Mouse (Mus musculus) lung, postnatal 0 days (tissue): ENCODE data around the gene Fam241b. TPM values are rescaled to one million over a fixed set of nuclear protein-coding genes. Genes with fewer than 3 reads are reported as not detected.

Experiments
- ATAC-seq: fragments of 200-750 bp; cut with Nextera tagmentation; 2 replicates; pipeline ENCODE4 v1.8.0; 2017; ENCODE audit warnings: moderate library complexity
- DNase-seq: peaks from one replicate; pipeline ENCODE4 v3.0.0-alpha.2; 2016; ENCODE audit warnings: low spot score
- H3K27ac ChIP-seq: fragments of 300-500 bp; sonication (generic); 2 replicates; pipeline ENCODE4 v1.5.1; 2014; ENCODE audit warnings: antibody characterized with exemption, mild to moderate bottlenecking, low read length, mixed read lengths
- H3K27me3 ChIP-seq: fragments of 300-500 bp; sonication (generic); replicated peaks from 2 replicates; pipeline ENCODE4 v1.6.1; 2014; ENCODE audit warnings: low read length, mixed read lengths; ENCODE audit not compliant: insufficient read depth
- H3K36me3 ChIP-seq: fragments of 300-500 bp; sonication (generic); 2 replicates; pipeline ENCODE4 v1.6.1; 2014; ENCODE audit warnings: low read length, mixed read lengths; ENCODE audit not compliant: insufficient read depth
- H3K4me1 ChIP-seq: fragments of 300-500 bp; sonication (generic); 2 replicates; pipeline ENCODE4 v1.6.1; 2014; ENCODE audit warnings: antibody characterized with exemption, low read depth, low read length, mixed read lengths; ENCODE audit not compliant: insufficient read depth
- H3K4me2 ChIP-seq: fragments of 300-500 bp; sonication (generic); replicated peaks from 2 replicates; pipeline ENCODE4 v1.6.1; 2014; ENCODE audit warnings: low read depth, mild to moderate bottlenecking, low read length, moderate library complexity, mixed read lengths
- H3K4me3 ChIP-seq: fragments of 300-500 bp; sonication (generic); 2 replicates; pipeline ENCODE4 v1.5.1; 2014; ENCODE audit warnings: low read depth, low read length
- H3K9ac ChIP-seq: fragments of 300-500 bp; sonication (generic); replicated peaks from 2 replicates; pipeline ENCODE4 v1.6.1; 2014; ENCODE audit warnings: low read depth, mild to moderate bottlenecking
- H3K9me3 ChIP-seq: fragments of 300-500 bp; sonication (generic); 2 replicates; pipeline ENCODE4 v1.6.1; 2016; ENCODE audit warnings: low read length, mixed read lengths
- CTCF ChIP-seq: IDR thresholded peaks from 2 replicates; pipeline ENCODE4 v1.5.1; 2016; ENCODE audit warnings: antibody characterized with exemption, mild to moderate bottlenecking
- EP300 ChIP-seq: IDR thresholded peaks from 2 replicates; pipeline ENCODE4 v1.6.1; 2016; ENCODE audit warnings: antibody characterized with exemption, mild to moderate bottlenecking, control low read depth
- WGBS: fragments of 180-500 bp; shearing (Covaris S2); extraction: QIAGEN DNeasy Blood & Tissue Kit; methylation state at CpG from one replicate; pipeline ENCODE4 v1.1.7; 2014; 5-methylcytosine and 5-hydroxymethylcytosine counted together
- polyA plus RNA-seq: library from polyadenylated mRNA; unstranded; fragments of >200 nt; fragmentation: Nextera tagmentation; extraction: Ambion mirVana; gene quantifications from 2 replicates; pipeline ENCODE4 v1.2.1, GENCODE M21; 2015

The Fam241b gene
- polyA plus RNA-seq, 1 experiment from 2014 or later, result 16.8 TPM

- DNase-seq (peak; percentile 95), ATAC-seq (peak; percentile 70)
- Histone ChIP-seq H3K4me2 (no peak overlapping the region), H3K9ac (no peak overlapping the region), H3K9me3 (no peaks in the 10 kb centered on the region), H3K4me1 (no peaks in the 10 kb centered on the region), H3K27ac (no peak overlapping the region), H3K27me3 (no peaks in the 10 kb centered on the region), H3K4me3 (no peak overlapping the region), H3K36me3 (no peaks in the 10 kb centered on the region)
- TF ChIP-seq EP300, result no peak
- TF ChIP-seq CTCF, result peak; percentile 100
- WGBS, result 2% methylated on average over 10 of the region's 10 CpGs
These were observed 39.3 kb upstream of the Fam241b start for GRCm38 (mm10) chr10:62183053-62183452.

GRCm38 (mm10) chr10:62182471-62183014 is 38.8 kb upstream of the Fam241b start:
- DNase-seq, result no peak
- ATAC-seq, result no peak
- H3K9ac ChIP-seq, result no peak overlapping the region
- H3K27me3 ChIP-seq, result no peaks in the 10 kb centered on the region
- H3K9me3 ChIP-seq, result no peaks in the 10 kb centered on the region
- H3K4me1 ChIP-seq, result no peaks in the 10 kb centered on the region
- 72% methylated on average over 6 of the region's 6 CpGs for whole genome bisulfite sequencing
- TF ChIP-seq EP300 (no peak), CTCF (no peak)
- H3K4me3 ChIP-seq, result no peak overlapping the region
- H3K36me3 ChIP-seq, result no peaks in the 10 kb centered on the region
- H3K4me2 ChIP-seq, result no peak overlapping the region
- H3K27ac ChIP-seq, result no peak overlapping the region

GRCm38 (mm10) chr10:62181701-62182100 is 38.0 kb upstream of the Fam241b start:
- ATAC-seq, result no peak

GRCm38 (mm10) chr10:62179944-62180343 is 36.2 kb upstream of the Fam241b start:
- Histone ChIP-seq H3K9me3 (no peaks in the 10 kb centered on the region), H3K36me3 (no peaks in the 10 kb centered on the region), H3K4me1 (no peaks in the 10 kb centered on the region), H3K27me3 (no peaks in the 10 kb centered on the region), H3K4me3 (no peak overlapping the region), H3K4me2 (no peak overlapping the region), H3K27ac (no peak overlapping the region), H3K9ac (no peak overlapping the region)
- DNase-seq (no peak), ATAC-seq (no peak)
- 81% methylated on average over 3 of the region's 3 CpGs for WGBS
- TF ChIP-seq EP300 (no peak), CTCF (no peak)

More at GRCm38 (mm10) chr10:62181701-62182100, 38.0 kb upstream of the Fam241b start:
- Histone ChIP-seq H3K9ac (no peak overlapping the region), H3K9me3 (no peaks in the 10 kb centered on the region), H3K36me3 (no peaks in the 10 kb centered on the region), H3K4me3 (no peak overlapping the region), H3K27ac (no peak overlapping the region), H3K4me1 (no peaks in the 10 kb centered on the region), H3K27me3 (no peaks in the 10 kb centered on the region), H3K4me2 (no peak overlapping the region)
- DNase-seq, result no peak
- TF ChIP-seq CTCF, result peak; percentile 13
- TF ChIP-seq EP300, result no peak
- WGBS, result 44% methylated on average over 3 of the region's 3 CpGs

- WGBS, result 64% methylated on average over 15 of the region's 15 CpGs
- H3K4me1 ChIP-seq, result no peaks in the 10 kb centered on the region
- no peak overlapping the region for H3K4me2 ChIP-seq
- TF ChIP-seq CTCF, result no peak
- TF ChIP-seq EP300, result no peak
- H3K9me3 ChIP-seq, result no peaks in the 10 kb centered on the region
- H3K4me3 ChIP-seq, result no peak overlapping the region
- no peaks in the 10 kb centered on the region for H3K27me3 ChIP-seq
- ATAC-seq (no peak), DNase-seq (no peak)
- no peak overlapping the region for H3K27ac ChIP-seq
- H3K36me3 ChIP-seq, result no peaks in the 10 kb centered on the region
- H3K9ac ChIP-seq, result no peak overlapping the region
These were observed 31.0 kb upstream of the Fam241b start for GRCm38 (mm10) chr10:62174533-62175313.

- WGBS, result 27% methylated on average over 9 of the region's 9 CpGs
- no peak overlapping the region for H3K9ac ChIP-seq
- no peak for ATAC-seq
- DNase-seq, result no peak
- no peak overlapping the region for H3K4me3 ChIP-seq
- no peaks in the 10 kb centered on the region for H3K36me3 ChIP-seq
- no peaks in the 10 kb centered on the region for H3K4me1 ChIP-seq
- no peaks in the 10 kb centered on the region for H3K27me3 ChIP-seq
- H3K4me2 ChIP-seq, result no peak overlapping the region
- no peak overlapping the region for H3K27ac ChIP-seq
- no peak for TF ChIP-seq CTCF
- TF ChIP-seq EP300, result no peak
- H3K9me3 ChIP-seq, result no peaks in the 10 kb centered on the region
These were observed 30.3 kb upstream of the Fam241b start for GRCm38 (mm10) chr10:62173941-62174448.
